Mouse (Mus musculus) lung, postnatal 0 days (tissue): Measurements from ENCODE around the gene Mrpl43.

Source experiments
- CTCF ChIP-seq: IDR thresholded peaks from 2 replicates; pipeline ENCODE4 v1.5.1; 2016; ENCODE audit warnings: antibody characterized with exemption, mild to moderate bottlenecking
- EP300 ChIP-seq: IDR thresholded peaks from 2 replicates; pipeline ENCODE4 v1.6.1; 2016; ENCODE audit warnings: antibody characterized with exemption, mild to moderate bottlenecking, control low read depth

- TF ChIP-seq CTCF (peak; percentile 80), EP300 (no peak)
Measured at GRCm38 (mm10) chr19:45012636-45013035, 6.4 kb upstream of the Mrpl43 start.
